Mouse (Mus musculus): ENCODE results near the gene Cc2d2a.

DNA sequence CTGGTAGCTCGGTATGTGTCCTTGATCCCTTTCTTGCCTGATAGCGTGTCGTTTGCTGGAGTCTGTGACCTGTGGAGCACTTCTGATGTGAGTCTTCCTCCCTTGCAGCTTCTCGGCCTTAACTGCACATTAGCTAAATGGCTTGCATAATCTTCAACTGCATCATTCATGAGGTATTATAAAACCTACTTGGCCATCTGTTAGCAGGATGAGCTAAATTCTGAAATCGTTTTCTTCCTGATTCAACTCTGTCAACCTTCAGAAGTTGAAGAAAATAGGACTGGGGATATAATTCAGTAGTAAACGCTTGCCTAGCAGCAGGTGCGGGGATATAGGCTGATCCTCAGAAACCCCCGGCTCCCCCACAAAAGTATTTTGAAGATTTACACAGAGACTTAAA is 70.2 kb downstream of the Cc2d2a start:
- TF ChIP-seq CTCF (conservative IDR thresholded peaks at IDR 0.05; ENCODE audit: low read length) (no peak), NANOG (IDR thresholded peaks at IDR 0.05; ENCODE audit: borderline replicate concordance, low read length) (no peak)
